Mouse (Mus musculus) MEL (cell line): ENCODE results near the gene Kmt5c. TPM values are rescaled to one million over a fixed set of nuclear protein-coding genes. Genes with fewer than 3 reads are reported as not detected.
A peak's percentile ranks its signal among the peaks of the same experiment; 100 is the strongest.

ENCODE experiments used
- DNase-seq: peaks from one replicate; pipeline ENCODE4 v3.0.0; 2011; ENCODE audit warnings: low read depth, low spot score
- H3K27ac ChIP-seq: 2 replicates; pipeline ENCODE4 v1.5.1; 2012; ENCODE audit warnings: low read depth, mild to moderate bottlenecking, control low read depth, low read length, moderate library complexity; ENCODE audit not compliant: control insufficient read depth
- H3K27me3 ChIP-seq, 2 experiments: fragments of 150-350 bp in 1 of 2; sonication (generic) in 1 of 2; 2 replicates each; pipeline ENCODE4 v1.6.1; 2012; ENCODE audit warnings: low read length in 2 of 2, mild to moderate bottlenecking in 2 of 2, improper control_type of control experiment in 1 of 2, moderate library complexity in 1 of 2; ENCODE audit not compliant: insufficient read depth in 2 of 2, control insufficient read depth in 1 of 2
- H3K36me3 ChIP-seq, 2 experiments: 2 replicates each; pipeline ENCODE4 v1.6.1; 2012 to 2014; ENCODE audit warnings: low read length in 2 of 2, improper control_type of control experiment in 1 of 2, inconsistent platforms in 1 of 2, mild to moderate bottlenecking in 1 of 2; ENCODE audit not compliant: insufficient read depth in 2 of 2, control insufficient read depth in 1 of 2
- H3K4me1 ChIP-seq, 2 experiments: fragments of 150-350 bp in 1 of 2; sonication (generic) in 1 of 2; 2 replicates each; pipeline ENCODE4 v1.6.1; 2012; ENCODE audit warnings: low read length in 2 of 2, improper control_type of control experiment in 1 of 2, mild to moderate bottlenecking in 1 of 2; ENCODE audit not compliant: insufficient read depth in 2 of 2, control insufficient read depth in 1 of 2
- H3K4me3 ChIP-seq, 2 experiments: fragments of 150-350 bp in 1 of 2; sonication (generic) in 1 of 2; 2 replicates each; pipeline ENCODE4 v1.5.1; 2012; ENCODE audit warnings: low read depth in 2 of 2, low read length in 2 of 2, mild to moderate bottlenecking in 2 of 2, moderate library complexity in 2 of 2, control low read depth in 1 of 2, improper control_type of control experiment in 1 of 2; ENCODE audit not compliant: control insufficient read depth in 1 of 2, insufficient read depth in 1 of 2
- H3K79me2 ChIP-seq: 2 replicates; pipeline ENCODE4 v1.6.1; 2012; ENCODE audit warnings: mild to moderate bottlenecking, low read length, moderate library complexity; ENCODE audit not compliant: control insufficient read depth, poor library complexity, insufficient read depth
- H3K9ac ChIP-seq: 2 replicates; pipeline ENCODE4 v1.6.1; 2012; ENCODE audit warnings: low read depth, mild to moderate bottlenecking, control low read depth, low read length, moderate library complexity; ENCODE audit not compliant: control insufficient read depth, poor library complexity, severe bottlenecking
- H3K9me3 ChIP-seq: fragments of 150-350 bp; sonication (generic); replicated peaks from 2 replicates; pipeline ENCODE4 v1.6.1; 2012; ENCODE audit warnings: mild to moderate bottlenecking, low read length, improper control_type of control experiment, moderate library complexity; ENCODE audit not compliant: insufficient read depth
- BHLHE40 ChIP-seq: IDR thresholded peaks from 2 replicates; pipeline ENCODE4 v1.6.1; 2012; ENCODE audit warnings: low read depth, mild to moderate bottlenecking, inconsistent platforms, low read length, improper control_type of control experiment, borderline replicate concordance
- CHD1 ChIP-seq: IDR thresholded peaks from 2 replicates; pipeline ENCODE4 v1.6.1; 2012; ENCODE audit warnings: low read depth, mild to moderate bottlenecking, inconsistent platforms, low read length, improper control_type of control experiment
- CTCF ChIP-seq, 3 experiments: IDR thresholded peaks in 2 of 3; conservative IDR thresholded peaks in 1 of 3; 2 replicates each; pipeline ENCODE4 v1.5.1; 2011 to 2012; ENCODE audit warnings: low read length in 3 of 3, low read depth in 2 of 3, mild to moderate bottlenecking in 2 of 3, improper control_type of control experiment in 1 of 3, inconsistent platforms in 1 of 3, mixed read lengths in 1 of 3, moderate library complexity in 1 of 3; ENCODE audit not compliant: control insufficient read depth in 1 of 3, insufficient read depth in 1 of 3, poor library complexity in 1 of 3, severe bottlenecking in 1 of 3
- ELF1 ChIP-seq: IDR thresholded peaks from 2 replicates; pipeline ENCODE4 v1.6.1; 2014; ENCODE audit warnings: low read depth, mild to moderate bottlenecking, inconsistent platforms, low read length, improper control_type of control experiment, moderate library complexity
- EP300 ChIP-seq, 2 experiments: IDR thresholded peaks; 2 replicates each; pipeline ENCODE4 v1.6.1; 2011; ENCODE audit warnings: improper control_type of control experiment in 2 of 2, low read length in 2 of 2, low read depth in 1 of 2, mild to moderate bottlenecking in 1 of 2
- ETS1 ChIP-seq: IDR thresholded peaks from 2 replicates; pipeline ENCODE4 v1.6.1; 2012; ENCODE audit warnings: low read depth, mild to moderate bottlenecking, inconsistent platforms, low read length, improper control_type of control experiment, moderate library complexity
- GABPA ChIP-seq: IDR thresholded peaks from 2 replicates; pipeline ENCODE4 v1.6.1; 2012; ENCODE audit warnings: low read depth, mild to moderate bottlenecking, inconsistent platforms, low read length, improper control_type of control experiment, moderate library complexity
- HCFC1 ChIP-seq: IDR thresholded peaks from 2 replicates; pipeline ENCODE4 v1.6.1; 2012; ENCODE audit warnings: low read depth, mild to moderate bottlenecking, inconsistent platforms, low read length, improper control_type of control experiment, moderate library complexity
- JUND ChIP-seq: IDR thresholded peaks from 2 replicates; pipeline ENCODE4 v1.6.1; 2011; ENCODE audit warnings: low read depth, mild to moderate bottlenecking, improper control_type of control experiment, low read length
- KAT2A ChIP-seq: conservative IDR thresholded peaks from 2 replicates; pipeline ENCODE4 v1.6.1; 2012; ENCODE audit warnings: low read depth, low read length, improper control_type of control experiment, inconsistent platforms
- MXI1 ChIP-seq: IDR thresholded peaks from 2 replicates; pipeline ENCODE4 v1.6.1; 2011; ENCODE audit warnings: mild to moderate bottlenecking, low read depth, low read length, improper control_type of control experiment
- MYB ChIP-seq: IDR thresholded peaks from 2 replicates; pipeline ENCODE4 v1.6.1; 2011; ENCODE audit warnings: mild to moderate bottlenecking, low read depth, low read length, improper control_type of control experiment
- MYC ChIP-seq: IDR thresholded peaks from 2 replicates; pipeline ENCODE4 v1.6.1; 2011; ENCODE audit warnings: low read depth, mild to moderate bottlenecking, low read length, improper control_type of control experiment, moderate library complexity
- POLR2A ChIP-seq, 2 experiments: IDR thresholded peaks; 2 replicates each; pipeline ENCODE4 v1.6.1; 2011 to 2012; ENCODE audit warnings: low read length in 2 of 2, mild to moderate bottlenecking in 2 of 2, control low read depth in 1 of 2, improper control_type of control experiment in 1 of 2, low read depth in 1 of 2, moderate library complexity in 1 of 2; ENCODE audit not compliant: control insufficient read depth in 1 of 2, insufficient read depth in 1 of 2, poor library complexity in 1 of 2
- RCOR1 ChIP-seq: IDR thresholded peaks from 2 replicates; pipeline ENCODE4 v1.6.1; 2012; ENCODE audit warnings: low read depth, mild to moderate bottlenecking, inconsistent platforms, low read length, improper control_type of control experiment
- SIN3A ChIP-seq: IDR thresholded peaks from 2 replicates; pipeline ENCODE4 v1.6.1; 2012; ENCODE audit warnings: low read length, improper control_type of control experiment, inconsistent platforms
- SMC3 ChIP-seq: IDR thresholded peaks from 2 replicates; pipeline ENCODE4 v1.6.1; 2011; ENCODE audit warnings: low read depth, low read length, improper control_type of control experiment
- TBP ChIP-seq: IDR thresholded peaks from 2 replicates; pipeline ENCODE4 v1.8.0; 2011; ENCODE audit warnings: low read depth, low read length, improper control_type of control experiment
- TCF12 ChIP-seq: IDR thresholded peaks from 2 replicates; pipeline ENCODE4 v1.6.1; 2014; ENCODE audit warnings: low read depth, mild to moderate bottlenecking, inconsistent platforms, low read length, improper control_type of control experiment, moderate library complexity
- USF2 ChIP-seq, 2 experiments: IDR thresholded peaks; 2 replicates each; pipeline ENCODE4 v1.6.1; 2011 to 2012; ENCODE audit warnings: improper control_type of control experiment in 2 of 2, low read length in 2 of 2, borderline replicate concordance in 1 of 2, inconsistent platforms in 1 of 2, low read depth in 1 of 2, mild to moderate bottlenecking in 1 of 2; ENCODE audit not compliant: insufficient read depth in 1 of 2
- ZC3H11A ChIP-seq: IDR thresholded peaks from 2 replicates; pipeline ENCODE4 v1.6.1; 2012; ENCODE audit warnings: low read depth, mild to moderate bottlenecking, inconsistent platforms, low read length, improper control_type of control experiment
- ZKSCAN1 ChIP-seq: IDR thresholded peaks from 2 replicates; pipeline ENCODE4 v1.6.1; 2012; ENCODE audit warnings: low read depth, mild to moderate bottlenecking, inconsistent platforms, low read length, improper control_type of control experiment, moderate library complexity
- ZNF384 ChIP-seq: IDR thresholded peaks from 2 replicates; pipeline ENCODE4 v1.6.1; 2012; ENCODE audit warnings: low read depth, mild to moderate bottlenecking, inconsistent platforms, low read length, improper control_type of control experiment
- polyA plus RNA-seq, 2 experiments: library from polyadenylated mRNA; stranded (reverse) in 1 of 2; unstranded in 1 of 2; fragments of >175 nt in 1 of 2; fragments of >200 nt in 1 of 2; gene quantifications; 2 replicates each; pipeline versions ENCODE4 v1.2.1 to v1.2.4; 2012; ENCODE audit warnings: low replicate concordance in 2 of 2, low read depth in 1 of 2; ENCODE audit not compliant: insufficient read length in 2 of 2, insufficient read depth in 1 of 2, missing spikeins in 1 of 2
- total RNA-seq: library from RNA; depleted of rRNA; stranded (reverse); fragments of 300-350 nt; gene quantifications from 2 replicates; pipeline ENCODE4 v1.2.3, GENCODE M21; 2012

The Kmt5c gene
- total and polyA plus RNA-seq, 3 experiments = 21.8 to 60.2 TPM; not detected in 1

DNA sequence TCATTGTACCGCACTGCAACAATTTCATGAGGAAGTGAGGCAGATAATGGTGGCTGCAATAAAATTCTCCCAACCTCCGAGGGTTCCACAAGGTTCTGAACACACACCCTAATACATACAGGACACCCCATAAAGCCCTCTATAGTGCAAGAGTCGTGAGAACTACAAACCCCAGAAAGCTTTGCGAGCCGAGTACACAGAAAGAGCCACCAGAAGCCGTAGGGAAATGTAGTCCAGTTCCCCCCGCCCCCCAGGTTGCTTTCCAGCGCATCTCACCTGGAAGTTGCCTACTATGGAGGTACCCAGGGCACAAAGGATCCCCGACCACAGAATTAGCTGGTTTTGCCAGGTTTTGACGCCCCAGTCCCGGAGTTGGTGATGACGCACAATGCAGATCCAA is 16.4 kb upstream of the Kmt5c start:
- H3K27me3 ChIP-seq = no peaks in the 10 kb centered on the region
- H3K36me3 ChIP-seq = peaks cover 0 to 7% of the 10 kb centered on the region in 2 experiments; a peak in 2 of 4 replicates
- H3K27ac ChIP-seq = no peak overlapping the region
- no peaks in the 10 kb centered on the region for H3K79me2 ChIP-seq
- H3K9me3 ChIP-seq = no peaks in the 10 kb centered on the region
- peaks cover 0 to 18% of the 10 kb centered on the region in 2 experiments; a peak in 3 of 4 replicates for H3K4me1 ChIP-seq
- H3K9ac ChIP-seq = peak overlapping the region; percentile 19
- peak overlapping the region; percentile 53 for H3K4me3 ChIP-seq
- peak; percentile 72 for DNase-seq
- TF ChIP-seq RCOR1 (no peak), ELF1 (0 out of 2 replicates have a peak, but pooled peaks have one; percentile 29), GABPA (no peak), TBP (0 out of 2 replicates have a peak, but pooled peaks have one; percentile 28), HCFC1 (peak; percentile 100), KAT2A (peak; percentile 86; the same call in 1 of the 2 replicates)

DNA sequence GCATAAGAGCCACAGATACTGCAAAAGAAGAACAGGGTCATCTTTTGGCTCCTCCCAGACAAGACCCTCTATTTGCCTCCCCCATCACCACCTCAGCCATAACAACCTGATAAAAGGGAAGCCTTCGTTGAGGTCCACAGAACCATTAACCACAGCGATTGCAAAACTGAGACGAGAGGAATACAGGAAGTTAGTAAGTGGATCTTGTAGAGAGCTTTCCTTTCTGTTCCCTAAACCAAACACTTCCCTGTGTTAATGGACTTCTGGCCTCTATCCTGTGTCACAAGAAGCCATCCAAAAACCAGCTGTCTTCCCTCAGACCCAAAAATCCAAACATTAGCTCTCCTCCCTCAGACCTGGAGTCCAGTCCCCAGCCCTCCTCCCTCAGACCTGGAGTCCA is 15.6 kb upstream of the Kmt5c start:
- Histone ChIP-seq H3K27me3 (no peaks in the 10 kb centered on the region), H3K9me3 (no peaks in the 10 kb centered on the region), H3K79me2 (no peaks in the 10 kb centered on the region), H3K9ac (peak overlapping the region; percentile 32; the same call in 1 of the 2 replicates), H3K36me3 (peaks cover 0 to 7% of the 10 kb centered on the region in 2 experiments; a peak in 2 of 4 replicates), H3K4me3 (peak overlapping the region; percentile 8 to 53; a peak in 3 of 4 replicates), H3K4me1 (peaks cover 0 to 18% of the 10 kb centered on the region in 2 experiments; a peak in 3 of 4 replicates), H3K27ac (no peak overlapping the region)
- TF ChIP-seq CTCF (IDR thresholded peaks at IDR 0.05 in 2 of 3, conservative IDR thresholded peaks at IDR 0.05 in 1 of 3; ENCODE audit: control insufficient read depth in 1 of 3, insufficient read depth in 1 of 3, low read depth in 2 of 3, low read length in 3 of 3, poor library complexity in 1 of 3, severe bottlenecking in 1 of 3) = no peak
- no peak for TF ChIP-seq MYB
- no peak for TF ChIP-seq JUND
- TF ChIP-seq EP300 (IDR thresholded peaks at IDR 0.05; ENCODE audit: low read depth in 1 of 2, low read length in 2 of 2) = no peak
- TF ChIP-seq GABPA = no peak
- DNase-seq = peak; percentile 57

DNA sequence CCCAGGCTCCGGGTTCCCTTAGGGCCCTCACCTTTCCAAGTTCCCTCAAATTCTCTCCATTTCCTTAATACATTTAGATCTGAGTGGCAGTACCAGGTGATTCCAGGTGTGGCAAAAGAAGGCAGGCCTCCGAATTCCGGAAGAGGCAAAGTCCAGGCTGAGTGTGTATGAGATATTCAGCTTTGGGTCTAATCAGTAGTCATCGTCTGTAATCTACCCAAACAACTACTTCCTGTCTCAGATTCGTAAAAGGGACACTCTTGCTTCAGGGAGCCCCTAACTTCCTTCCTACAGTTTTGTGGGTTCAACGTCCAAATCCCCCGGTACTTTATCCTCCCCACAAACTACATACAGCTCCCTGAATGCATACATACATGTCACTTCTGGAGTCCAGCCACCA is 14.7 kb upstream of the Kmt5c start, which contains the start of gene Tmem150b:
Tmem150b (minus strand) TSS at position 81 of the 400 bp plus-strand sequence.
- Histone ChIP-seq H3K27me3 (no peaks in the 10 kb centered on the region), H3K79me2 (no peaks in the 10 kb centered on the region), H3K4me3 (peak within 1 kb of the TSS; percentile 8 to 53; a peak in 3 of 4 replicates), H3K27ac (peak within 1 kb of the TSS; percentile 15; the same call in 1 of the 2 replicates), H3K9ac (peak within 1 kb of the TSS; percentile 32), H3K9me3 (no peaks in the 10 kb centered on the region), H3K4me1 (peaks cover 0 to 18% of the 10 kb centered on the region in 2 experiments; a peak in 3 of 4 replicates), H3K36me3 (peaks cover 0 to 7% of the 10 kb centered on the region in 2 experiments; a peak in 2 of 4 replicates)
- peak; percentile 54 for DNase-seq
- TF ChIP-seq BHLHE40 (no peak), SMC3 (no peak), TCF12 (peak; percentile 66), MYB (peak; percentile 39; the same call in 1 of the 2 replicates), USF2 (IDR thresholded peaks at IDR 0.05; ENCODE audit: borderline replicate concordance in 1 of 2, insufficient read depth in 1 of 2, low read depth in 1 of 2, low read length in 2 of 2) (no peak), JUND (no peak), MYC (no peak), HCFC1 (no peak), ETS1 (peak; percentile 34; the same call in 1 of the 2 replicates), ZC3H11A (no peak), TBP (no peak), GABPA (no peak), ELF1 (peak; percentile 50; the same call in 1 of the 2 replicates), EP300 (IDR thresholded peaks at IDR 0.05; ENCODE audit: low read depth in 1 of 2, low read length in 2 of 2) (peak; percentile 65 to 75), MXI1 (no peak), ZNF384 (no peak), RCOR1 (peak; percentile 61; the same call in 1 of the 2 replicates), POLR2A (IDR thresholded peaks at IDR 0.05; ENCODE audit: control insufficient read depth in 1 of 2, insufficient read depth in 1 of 2, low read depth in 1 of 2, low read length in 2 of 2, poor library complexity in 1 of 2) (no peak), CHD1 (no peak), ZKSCAN1 (no peak), SIN3A (no peak)
